Mouse (Mus musculus): ENCODE measurements at regions not wholly inside any gene's neighbourhood (a gene's known extent, or its start where the extent isn't known, plus 50 kb on each side); places are given as distances from the start of the nearest gene placed in this dataset.

DNA sequence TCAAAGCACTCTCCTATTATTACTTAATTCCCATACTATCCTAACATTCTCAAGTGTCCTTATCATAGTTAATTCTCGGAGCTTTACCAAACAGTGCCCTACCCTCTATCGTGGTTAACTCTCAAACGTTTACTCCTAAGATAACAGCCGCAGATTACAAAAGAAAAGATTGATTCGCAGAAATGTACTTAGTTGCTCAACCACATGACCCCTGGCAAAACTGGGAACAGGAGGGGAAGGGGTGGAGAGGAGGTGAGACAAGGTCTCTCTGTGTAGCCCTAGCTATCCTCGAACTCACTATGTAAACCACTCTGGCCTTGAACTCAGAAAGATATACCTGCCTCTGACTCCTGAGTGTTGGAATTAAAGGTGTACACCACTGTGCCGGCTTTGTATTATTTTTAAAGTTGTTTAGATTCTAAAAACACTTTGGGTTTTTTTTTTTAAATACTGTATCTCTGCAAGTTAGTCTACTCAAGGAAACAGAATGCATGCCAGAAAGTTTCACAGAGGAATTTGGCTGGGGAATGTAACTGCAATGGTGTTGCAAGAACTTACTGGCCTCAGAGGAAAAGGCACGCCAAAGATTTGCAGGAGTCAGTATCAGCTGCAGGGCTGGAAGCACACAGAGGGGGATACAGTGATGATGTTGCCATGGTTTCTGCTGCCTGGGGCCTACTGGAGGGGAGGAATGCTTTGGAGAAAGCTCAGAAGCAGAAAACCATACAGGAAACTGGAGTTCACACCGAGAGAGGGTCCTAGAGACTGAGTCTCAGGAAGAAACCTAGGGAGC is 273.0 kb downstream of the Basp1 start:
- no peak for TF ChIP-seq CTCF (conservative IDR thresholded peaks at IDR 0.05; ENCODE audit: low read length)
- TF ChIP-seq NANOG (IDR thresholded peaks at IDR 0.05; ENCODE audit: borderline replicate concordance, low read length): no peak
- TF ChIP-seq POU5F1 (IDR thresholded peaks at IDR 0.05; ENCODE audit: borderline replicate concordance, low read length): no peak
